Mouse (Mus musculus) spleen, adult 12 weeks (tissue): ENCODE measurements at regions not wholly inside any gene's neighbourhood (a gene's known extent, or its start where the extent isn't known, plus 50 kb on each side); places are given as distances from the start of the nearest gene placed in this dataset.

Experiments
- DNase-seq: peaks from one replicate; pipeline ENCODE4 v3.0.0; 2022; ENCODE audit warnings: low spot score

DNA sequence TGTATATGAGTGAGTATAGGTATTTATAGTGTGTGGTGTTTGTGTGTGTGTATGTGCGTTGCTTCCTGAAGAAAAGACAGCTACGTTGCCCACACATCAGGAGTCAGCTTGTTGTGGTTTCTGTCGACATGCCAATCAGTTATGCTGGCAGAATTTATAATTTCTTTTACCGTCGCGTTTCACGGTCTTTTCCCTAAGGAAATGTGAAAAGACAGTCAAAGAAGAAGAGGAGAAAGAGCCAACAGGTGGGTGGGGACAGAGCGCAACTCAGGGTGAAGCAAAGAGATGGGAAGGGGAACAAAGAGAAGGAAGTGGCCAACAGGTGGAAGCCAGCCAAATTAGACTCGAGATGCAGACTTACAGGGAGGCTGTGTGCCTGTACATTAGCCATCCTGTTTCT is 204.2 kb downstream of the Rpap3 start:
- no peak for DNase-seq

- no peak for DNase-seq
Measured at GRCm38 (mm10) chr15:97499821-97500385, 205.7 kb downstream of the Rpap3 start.

- no peak for DNase-seq
Measured at GRCm38 (mm10) chr15:97499240-97499639, 206.4 kb downstream of the Rpap3 start.

DNA sequence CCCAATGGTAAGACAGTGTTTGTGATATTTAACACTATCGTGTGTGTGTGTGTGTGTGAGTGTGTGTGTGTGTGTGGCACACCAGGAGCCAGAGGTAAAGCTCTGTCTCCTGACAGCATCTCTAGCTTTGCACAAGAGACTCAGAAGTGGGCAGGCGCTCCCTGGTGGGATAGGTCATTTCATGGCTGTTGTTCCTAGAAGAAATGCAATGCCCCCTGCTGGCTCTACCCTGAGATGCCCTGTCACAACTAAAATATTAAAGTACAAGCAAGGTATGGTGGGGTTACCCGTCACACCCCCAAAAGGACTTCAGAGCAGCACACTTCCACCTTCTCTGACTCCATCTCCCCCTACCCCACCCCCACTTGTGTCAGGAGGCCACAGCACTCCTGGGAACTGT is 207.2 kb downstream of the Rpap3 start:
- DNase-seq: peak; percentile 21

DNA sequence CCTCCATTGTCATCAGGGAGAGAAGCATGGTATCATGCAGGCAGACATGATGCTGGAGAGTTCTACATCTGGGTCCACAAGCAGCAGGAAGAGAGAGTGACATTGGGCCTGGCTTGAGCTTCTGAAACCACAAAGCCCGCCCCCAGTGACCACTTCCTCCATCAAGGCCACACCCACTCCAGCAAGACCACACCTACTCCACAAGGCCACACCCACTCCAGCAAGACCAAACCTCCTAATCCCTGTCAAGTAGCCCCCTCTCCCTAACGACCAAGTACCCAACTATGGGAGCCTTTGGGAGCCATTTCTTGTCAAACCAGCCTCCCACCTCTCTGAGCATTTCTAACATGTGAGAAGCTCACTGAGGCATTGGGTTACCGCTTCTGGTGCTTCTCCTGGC is 209.6 kb downstream of the Rpap3 start:
- no peak for DNase-seq

GRCm38 (mm10) chr15:97493340-97493739 is 212.3 kb downstream of the Rpap3 start:
- no peak for DNase-seq

DNA sequence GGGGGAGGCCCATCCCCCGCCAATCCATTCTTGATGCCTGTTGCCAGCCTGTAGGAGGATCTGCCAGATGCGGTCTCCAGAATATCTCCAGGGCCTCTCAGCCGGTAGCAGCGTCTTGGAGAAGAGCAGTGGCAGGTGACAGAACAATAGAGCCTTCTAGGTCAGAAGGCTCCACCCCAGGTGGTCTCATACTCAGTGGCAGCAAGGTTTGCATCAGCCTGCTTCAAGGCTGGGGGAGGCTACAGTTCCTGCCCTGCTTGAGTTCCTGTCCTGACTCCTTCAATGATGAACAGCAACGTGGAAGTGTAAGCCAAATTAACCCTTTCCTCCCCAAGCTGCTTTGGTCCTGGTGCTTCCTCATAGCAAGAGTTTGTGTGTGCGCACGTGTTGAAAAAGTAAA is 213.8 kb downstream of the Rpap3 start:
- no peak for DNase-seq

GRCm38 (mm10) chr15:97487425-97487824 is 218.2 kb downstream of the Rpap3 start:
- no peak for DNase-seq

DNA sequence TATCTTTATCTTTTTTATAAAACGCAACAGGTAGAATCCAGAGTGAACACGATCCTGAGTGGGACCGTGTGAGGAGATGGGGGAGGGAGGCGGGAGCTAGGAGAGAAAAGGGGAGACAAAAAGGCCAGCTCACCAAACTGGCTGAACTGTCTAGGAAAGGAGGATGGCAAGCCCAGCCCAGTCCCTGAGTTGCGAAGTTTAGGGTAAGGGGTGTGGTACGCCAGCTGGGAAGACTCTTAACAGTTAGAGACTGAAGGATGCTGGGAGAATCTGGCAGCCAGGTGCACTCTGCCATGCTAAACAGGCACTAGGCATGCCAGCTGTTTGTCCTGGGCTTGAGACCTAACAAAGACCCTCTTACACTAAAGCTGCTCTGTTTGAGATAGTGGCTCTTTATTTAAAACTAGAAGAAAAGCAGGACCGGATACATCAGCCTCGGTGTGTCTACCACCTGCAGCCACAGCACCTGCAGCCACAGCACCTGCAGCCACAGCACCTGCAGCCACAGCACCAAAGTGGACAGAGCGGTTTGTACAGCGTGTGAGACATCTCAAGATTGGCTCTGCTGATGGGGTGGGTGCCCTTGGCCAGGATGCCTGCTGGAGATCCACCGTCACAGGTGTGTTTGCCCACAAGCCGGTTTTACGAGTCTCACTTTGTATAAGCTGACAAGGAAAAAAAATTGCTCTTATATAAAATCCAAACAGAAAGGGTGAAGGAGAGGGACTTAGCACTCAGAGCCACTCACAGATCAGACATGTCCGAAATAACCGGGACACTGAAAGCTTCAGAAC is 225.1 kb upstream of the Amigo2 start:
- no peak for DNase-seq

GRCm38 (mm10) chr15:97471476-97471875 is 224.4 kb upstream of the Amigo2 start:
- no peak for DNase-seq

DNA sequence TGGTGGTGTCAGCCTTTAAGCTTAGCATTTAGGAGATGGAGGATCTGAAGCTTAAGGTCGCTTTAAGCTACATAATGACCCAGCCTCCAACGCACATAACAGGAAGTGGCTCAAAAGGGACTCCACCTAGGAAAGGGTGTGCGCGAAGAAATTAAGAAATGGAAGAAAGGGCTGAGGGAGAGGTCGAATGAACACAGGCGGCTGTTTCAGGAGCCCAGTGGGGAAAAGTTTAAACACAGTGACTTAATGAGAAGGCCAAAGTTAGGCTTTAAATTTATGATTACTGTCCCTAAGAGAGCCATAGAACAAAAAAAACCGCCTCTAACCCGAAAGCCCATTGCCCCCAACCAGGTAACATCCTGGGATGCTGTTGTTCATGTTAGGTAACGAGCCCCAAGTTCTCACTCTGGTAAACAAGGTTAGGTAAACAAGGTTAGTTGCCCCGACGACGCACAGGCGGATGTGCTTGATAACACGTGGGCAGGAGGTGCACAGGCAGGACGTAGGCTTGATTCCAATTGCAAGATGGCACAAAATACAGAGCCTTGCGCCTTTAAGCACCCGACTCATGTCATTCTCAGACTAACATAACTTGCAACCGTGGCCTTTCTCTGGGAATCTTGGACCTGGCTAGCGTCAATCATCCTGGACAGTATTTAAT is 222.7 kb upstream of the Amigo2 start:
- DNase-seq: peak; percentile 47

GRCm38 (mm10) chr15:97468732-97469683 is 221.9 kb upstream of the Amigo2 start:
- DNase-seq: peak; percentile 25

DNA sequence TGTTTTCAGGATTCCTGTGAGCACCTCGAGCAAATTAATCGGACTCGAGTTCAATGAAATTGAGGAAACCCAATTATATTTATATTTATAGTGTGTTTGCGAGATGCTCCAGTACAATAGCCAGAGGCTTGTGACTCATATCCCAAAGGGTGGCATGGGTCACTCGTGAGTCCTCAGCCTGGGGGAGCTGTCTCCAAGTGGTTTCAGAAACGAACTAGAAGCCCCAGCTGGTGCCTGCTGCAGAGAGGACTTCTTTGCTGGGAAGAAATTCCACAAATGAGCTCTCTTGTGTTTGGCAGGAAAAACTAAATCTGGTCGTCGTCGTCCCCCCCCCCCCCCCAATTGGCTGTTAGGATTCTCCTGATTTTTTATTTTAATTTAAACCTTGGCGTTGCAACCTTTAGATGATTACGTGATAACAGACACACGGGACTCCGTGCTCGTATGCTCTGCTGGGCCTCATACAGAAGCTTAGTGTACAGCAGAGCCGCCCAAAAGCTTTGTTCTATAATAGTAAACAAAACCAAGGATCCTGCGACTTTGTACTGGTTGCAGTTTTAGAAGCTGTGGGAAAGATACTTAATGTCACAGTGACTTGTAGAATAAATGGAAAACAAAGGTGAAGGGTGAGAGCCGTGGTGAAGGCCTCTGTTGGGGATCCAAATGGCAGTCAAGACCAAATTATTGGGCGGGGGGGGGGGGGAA is 220.8 kb upstream of the Amigo2 start:
- DNase-seq: no peak

- no peak for DNase-seq
Measured at GRCm38 (mm10) chr15:97466906-97467465, 219.9 kb upstream of the Amigo2 start.

- DNase-seq: no peak
Measured at GRCm38 (mm10) chr15:97466110-97466509, 219.0 kb upstream of the Amigo2 start.

- DNase-seq: no peak
Measured at GRCm38 (mm10) chr15:97465366-97465765, 218.3 kb upstream of the Amigo2 start.

- no peak for DNase-seq
Measured at GRCm38 (mm10) chr15:97464737-97465136, 217.7 kb upstream of the Amigo2 start.

DNA sequence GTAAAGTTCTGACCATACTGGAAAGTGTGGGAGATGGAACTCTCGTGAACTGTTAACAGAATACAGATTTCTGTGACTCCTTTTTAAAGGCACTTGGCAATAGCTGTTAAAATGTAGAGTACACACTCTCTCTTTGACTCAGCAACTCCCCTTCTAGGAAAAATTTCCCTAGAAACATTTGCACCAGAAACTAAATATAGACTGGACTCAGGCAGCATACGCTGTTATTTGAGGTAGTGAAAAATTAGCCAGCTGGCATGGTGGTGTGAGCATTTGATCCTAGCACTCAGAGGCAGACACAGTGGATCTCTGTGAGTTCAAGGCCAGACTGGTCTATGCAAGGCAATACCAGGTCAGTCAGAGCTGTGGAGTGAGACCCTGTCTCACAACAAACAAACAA is 215.5 kb upstream of the Amigo2 start:
- no peak for DNase-seq

DNA sequence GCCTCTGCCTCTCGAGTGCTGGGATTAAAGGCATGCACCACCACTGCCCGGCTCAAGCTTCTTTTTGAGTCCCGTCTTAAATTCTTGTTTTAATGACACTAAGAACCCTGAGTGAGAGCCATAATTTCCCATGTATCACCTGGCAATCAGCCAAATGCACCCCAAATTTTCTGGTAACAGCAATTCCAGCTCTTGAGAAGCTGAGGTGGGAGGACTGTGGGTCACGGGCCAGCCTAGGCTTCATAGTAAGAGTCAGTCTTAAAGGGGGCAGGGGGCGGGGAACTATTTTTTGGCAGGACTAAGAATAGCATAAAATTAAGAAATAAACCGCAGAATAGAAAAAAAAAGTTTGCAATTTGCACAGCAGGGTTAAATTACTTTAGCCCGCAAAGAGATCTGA is 214.9 kb upstream of the Amigo2 start:
- DNase-seq: no peak

- DNase-seq: no peak
Measured at GRCm38 (mm10) chr15:97461060-97461459, 214.0 kb upstream of the Amigo2 start.

GRCm38 (mm10) chr15:97460360-97460719 is 213.3 kb upstream of the Amigo2 start:
- no peak for DNase-seq
